Mouse (Mus musculus) 416B (cell line): Measurements from ENCODE around the gene Kcnj1.
A peak's percentile ranks its signal among the peaks of the same experiment; 100 is the strongest.

Experiments
- DNase-seq: peaks from one replicate; pipeline ENCODE4 v3.0.0; 2011; ENCODE audit warnings: low read depth

Gene Kcnj1

DNA sequence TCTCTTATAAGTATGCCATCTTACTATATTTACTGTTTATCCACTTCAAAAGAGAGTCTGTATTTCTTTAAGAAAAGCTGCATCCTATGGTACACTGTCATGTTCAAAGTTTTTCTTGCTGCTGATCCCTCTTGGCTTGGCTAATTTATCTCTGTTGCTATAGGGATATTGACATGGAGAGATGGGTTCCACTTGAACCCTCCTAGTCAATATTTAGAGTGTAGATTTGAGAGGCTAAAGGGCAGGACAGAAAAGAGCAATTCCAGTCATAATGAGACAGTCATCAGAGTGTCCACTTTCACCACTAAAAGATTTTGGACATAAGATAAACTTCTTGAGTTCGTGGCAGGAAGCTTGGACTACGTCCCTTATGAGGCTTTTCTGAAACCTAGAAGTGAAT, 27.9 kb downstream of the Kcnj1 start:
- no peak for DNase-seq

DNA sequence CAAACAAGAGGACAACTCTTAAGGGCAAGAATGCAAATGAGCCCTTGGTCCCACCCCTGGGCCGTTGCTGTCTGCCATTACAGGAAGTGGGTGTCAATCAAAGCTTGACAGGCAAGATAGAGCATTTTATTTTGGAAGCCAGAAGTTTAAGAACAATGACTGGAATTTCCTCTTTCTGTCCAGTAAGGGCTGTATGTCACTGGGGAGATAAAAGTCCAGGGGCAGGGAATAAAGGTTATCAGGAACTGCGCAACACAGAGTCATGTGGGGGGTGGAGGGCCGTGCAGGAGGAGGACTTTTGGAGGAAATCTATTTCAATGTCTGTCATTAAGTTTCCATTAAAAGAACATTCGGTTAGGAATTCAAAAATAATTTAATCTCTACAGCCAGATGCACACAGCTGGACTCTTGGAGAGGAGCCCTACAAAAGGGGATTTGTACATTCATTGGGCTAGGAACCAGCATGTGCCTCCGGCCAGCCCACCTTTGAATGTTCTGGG, 28.4 kb downstream of the Kcnj1 start:
- DNase-seq = no peak

GRCm38 (mm10) chr9:32405191-32405925, 33.1 kb downstream of the Kcnj1 start:
- DNase-seq = peak; percentile 82

DNA sequence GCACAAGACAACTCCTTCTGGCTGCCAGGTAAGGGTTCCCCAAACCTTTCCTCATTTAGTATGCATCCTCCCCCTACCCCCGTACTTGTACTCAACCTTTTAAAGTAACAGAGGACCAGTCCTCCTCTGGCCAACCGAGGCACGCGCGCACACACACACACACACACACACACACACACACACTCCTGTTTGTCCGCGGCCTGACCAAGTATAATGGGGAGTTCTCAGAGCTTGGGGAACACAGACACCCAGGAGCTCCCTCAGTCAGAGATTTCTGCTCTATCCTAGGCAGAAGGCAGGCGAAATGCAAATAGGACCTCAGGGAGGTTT, 36.4 kb downstream of the Kcnj1 start:
- no peak for DNase-seq

GRCm38 (mm10) chr9:32409060-32409961, 37.0 kb downstream of the Kcnj1 start:
- DNase-seq = no peak

GRCm38 (mm10) chr9:32410671-32411070, 38.4 kb downstream of the Kcnj1 start:
- DNase-seq = no peak

- no peak for DNase-seq
These were observed 39.2 kb downstream of the Kcnj1 start for GRCm38 (mm10) chr9:32411507-32411906.

GRCm38 (mm10) chr9:32412836-32413580, 40.7 kb downstream of the Kcnj1 start:
- DNase-seq = no peak

GRCm38 (mm10) chr9:32414956-32415355, 42.7 kb downstream of the Kcnj1 start:
- DNase-seq = no peak

- peak; percentile 54 for DNase-seq
These were observed 43.7 kb downstream of the Kcnj1 start for GRCm38 (mm10) chr9:32415952-32416351.

- no peak for DNase-seq
These were observed 45.3 kb downstream of the Kcnj1 start for GRCm38 (mm10) chr9:32417466-32418116.

GRCm38 (mm10) chr9:32420711-32421110, 48.4 kb downstream of the Kcnj1 start:
- peak; percentile 51 for DNase-seq

DNA sequence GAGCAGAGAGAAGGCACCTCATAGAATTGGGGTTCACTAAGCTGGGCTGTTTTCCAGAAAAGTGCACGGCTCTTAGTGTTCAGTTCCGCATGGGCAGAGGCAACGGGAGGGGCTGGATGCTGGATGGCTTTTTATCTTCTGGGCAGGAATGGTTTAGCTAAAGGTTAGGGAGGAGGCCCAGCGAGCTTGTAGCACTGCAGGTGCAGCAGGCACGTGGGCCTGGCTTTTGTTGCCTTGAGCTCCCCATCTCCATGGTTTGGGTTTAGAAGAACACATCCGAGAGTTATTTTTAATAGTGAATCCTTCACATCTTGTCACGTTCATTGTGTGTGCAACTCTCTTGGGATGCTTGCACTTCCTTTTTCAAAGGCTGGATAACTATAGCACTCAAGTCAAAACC, 53.0 kb downstream of the Kcnj1 start:
- no peak for DNase-seq

DNA sequence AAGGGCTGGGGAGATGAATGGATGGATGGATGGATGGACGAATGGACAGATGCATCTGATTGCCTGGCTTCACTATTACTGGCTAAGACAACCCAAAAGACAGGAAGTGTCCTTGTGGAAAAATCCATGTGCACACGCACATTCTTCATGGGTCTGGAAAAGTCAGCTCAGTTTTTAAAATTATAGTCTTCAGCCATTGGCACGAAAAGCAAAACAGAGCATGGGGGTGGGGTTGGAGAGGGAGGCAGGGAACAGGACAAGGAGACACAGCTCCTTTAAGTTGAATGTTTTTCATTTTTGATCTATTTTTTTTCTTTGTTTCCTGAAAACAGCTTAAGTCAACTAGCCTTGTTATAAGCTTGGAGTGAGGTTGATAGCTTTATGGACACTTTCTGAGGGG, 58.8 kb downstream of the Kcnj1 start:
- no peak for DNase-seq

DNA sequence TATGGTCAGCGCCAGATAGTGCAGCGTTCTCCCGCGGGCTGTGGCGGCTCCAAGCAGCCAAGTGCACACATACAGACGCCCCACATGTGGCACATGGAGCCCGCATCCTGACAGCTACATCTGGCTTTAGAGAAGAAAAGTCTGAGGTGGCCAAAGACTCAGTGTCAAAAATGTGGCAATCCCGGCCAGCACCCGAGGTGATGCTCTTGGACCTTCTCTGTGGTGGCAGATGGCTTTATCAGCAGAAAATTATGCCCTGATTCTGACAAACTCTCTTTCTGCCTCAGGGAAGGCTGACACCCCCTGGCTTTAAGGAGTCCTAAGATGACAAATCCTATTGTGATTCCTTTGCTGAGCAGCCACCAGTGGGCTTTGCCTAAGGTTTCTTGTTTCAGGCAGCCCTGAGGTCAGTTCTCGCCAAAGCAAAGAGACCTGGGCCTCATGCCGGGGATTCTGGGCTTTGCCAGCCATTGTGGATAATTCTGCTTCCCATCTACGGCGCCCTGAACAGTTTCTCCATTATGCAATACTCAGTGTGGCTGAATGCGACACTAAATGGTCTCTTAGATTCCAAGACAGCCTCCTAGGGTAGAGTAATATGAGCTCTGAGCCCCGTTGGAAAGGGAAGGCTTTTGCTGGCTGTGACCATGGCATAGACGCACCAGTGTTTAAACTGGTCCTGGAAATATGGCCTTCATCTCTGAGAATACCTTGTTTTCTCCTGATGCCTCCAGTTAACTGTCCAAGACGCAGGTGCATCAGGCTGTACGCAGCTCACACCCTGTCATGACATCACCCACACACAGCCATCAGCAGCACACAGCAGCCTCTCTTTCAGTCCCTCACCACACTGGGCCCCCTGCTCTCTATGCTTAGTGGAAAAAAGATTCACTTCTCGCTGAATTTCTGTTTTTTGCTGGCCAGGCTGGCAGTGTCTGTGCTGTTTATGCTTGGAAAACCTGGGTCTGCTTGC, 62.2 kb downstream of the Kcnj1 start:
- no peak for DNase-seq

DNA sequence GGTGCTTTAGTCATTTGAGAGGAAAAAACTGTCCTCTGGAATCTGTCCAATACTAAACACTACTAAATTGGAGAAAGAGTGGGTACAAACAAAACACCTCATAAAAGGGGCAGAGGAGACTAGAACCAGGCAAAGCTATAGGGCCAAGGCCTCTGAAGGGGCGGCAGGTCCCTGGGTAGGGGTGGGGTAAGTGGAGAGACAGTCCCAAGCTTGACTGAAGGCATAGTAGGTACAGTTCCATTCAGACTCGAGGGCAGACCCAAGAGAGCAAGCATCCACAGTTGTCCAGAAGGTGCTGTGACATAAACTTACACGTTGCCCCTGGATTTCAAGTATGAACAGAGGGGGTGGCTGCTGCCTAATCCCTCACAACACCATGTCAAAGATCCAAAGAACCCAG, 70.8 kb downstream of the Kcnj1 start:
- no peak for DNase-seq

DNA sequence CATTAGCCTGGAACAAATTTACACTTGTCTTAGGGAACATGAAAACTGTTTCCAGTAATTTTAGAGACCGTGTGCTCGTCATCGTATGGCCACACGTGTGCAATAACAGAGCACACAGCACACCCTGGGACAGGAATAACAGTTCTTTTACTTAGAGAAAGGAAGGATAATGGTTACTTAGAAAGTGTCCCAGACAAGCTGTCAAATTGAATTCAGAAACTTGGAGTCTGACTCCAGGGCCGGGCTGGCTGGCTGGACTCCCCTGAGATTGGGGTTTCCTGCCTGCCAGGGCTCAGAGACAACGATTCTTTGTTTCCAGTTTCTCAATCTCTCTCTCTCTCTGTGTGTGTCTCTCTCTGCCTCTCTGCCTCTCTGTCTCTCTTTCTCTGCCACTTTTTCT, 71.5 kb downstream of the Kcnj1 start:
- no peak for DNase-seq

GRCm38 (mm10) chr9:32444453-32445201, 72.3 kb downstream of the Kcnj1 start:
- DNase-seq = no peak

DNA sequence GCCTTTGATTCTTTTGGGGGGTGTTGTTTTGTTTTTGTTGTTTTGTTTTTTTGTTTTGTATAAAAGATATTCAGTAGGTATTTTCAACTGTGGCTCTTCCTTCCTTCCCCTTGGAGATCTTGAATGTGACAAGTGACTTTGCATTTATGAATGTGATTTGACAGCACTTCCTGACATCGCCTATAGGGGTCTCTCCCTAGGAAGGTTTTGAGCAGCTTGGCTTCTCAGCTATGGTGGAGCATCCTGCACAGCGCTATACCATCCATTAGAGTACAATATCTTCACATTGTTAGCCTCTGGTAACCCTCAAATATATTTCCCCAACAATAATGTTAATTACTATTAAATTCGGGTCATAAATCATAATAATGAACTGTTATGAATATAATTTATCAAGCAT, 73.5 kb downstream of the Kcnj1 start:
- DNase-seq = peak; percentile 73

DNA sequence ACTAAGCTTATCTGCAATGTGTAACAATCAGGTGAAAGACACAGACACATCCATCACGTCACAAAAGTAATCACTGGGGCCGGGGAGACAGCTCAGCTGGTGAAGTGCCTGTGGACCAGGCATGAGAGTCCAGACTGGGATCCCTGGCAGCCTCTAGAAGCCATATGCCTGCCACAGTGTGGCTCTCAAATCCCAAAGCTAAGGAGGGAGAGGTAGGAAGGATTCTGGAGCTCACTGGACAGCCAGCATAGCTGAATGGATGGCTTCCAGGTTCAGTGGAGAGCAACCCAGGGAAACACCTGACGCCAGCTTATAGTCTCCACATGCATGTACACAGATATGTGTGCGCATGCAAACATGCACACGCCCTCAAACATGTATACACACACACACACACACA, 76.5 kb downstream of the Kcnj1 start:
- no peak for DNase-seq
